Mouse (Mus musculus): Measurements from ENCODE around the gene Serpinb6c. TPM values are rescaled to one million over a fixed set of nuclear protein-coding genes. Genes with fewer than 3 reads are reported as not detected.

The Serpinb6c gene
- total and polyA plus RNA-seq, 3 experiments = not detected

- H3K9ac ChIP-seq (ENCODE audit: control insufficient read depth, low read depth, low read length, poor library complexity, severe bottlenecking) = no peak overlapping the region
- no peaks in the 10 kb centered on the region for H3K4me1 ChIP-seq (ENCODE audit: control insufficient read depth in 1 of 2, insufficient read depth in 2 of 2, low read length in 2 of 2)
- no peak overlapping the region for H3K27ac ChIP-seq (ENCODE audit: control insufficient read depth, low read depth, low read length)
- no peaks in the 10 kb centered on the region for H3K36me3 ChIP-seq (ENCODE audit: control insufficient read depth in 1 of 2, insufficient read depth in 2 of 2, low read length in 2 of 2)
- H3K79me2 ChIP-seq (ENCODE audit: control insufficient read depth, insufficient read depth, low read length, poor library complexity) = no peaks in the 10 kb centered on the region
- H3K27me3 ChIP-seq (ENCODE audit: control insufficient read depth in 1 of 2, insufficient read depth in 2 of 2, low read length in 2 of 2) = peaks cover 3% of the 10 kb centered on the region in 2 experiments; a peak in 3 of 4 replicates
- no peak for DNase-seq (ENCODE audit: low read depth, low spot score)
- no peak overlapping the region for H3K4me3 ChIP-seq (ENCODE audit: control insufficient read depth in 1 of 2, insufficient read depth in 1 of 2, low read depth in 2 of 2, low read length in 2 of 2)
- no peaks in the 10 kb centered on the region for H3K9me3 ChIP-seq (replicated peaks; ENCODE audit: insufficient read depth, low read length)
- TF ChIP-seq GABPA (IDR thresholded peaks at IDR 0.05; ENCODE audit: low read depth, low read length) = no peak
- no peak for TF ChIP-seq MXI1 (IDR thresholded peaks at IDR 0.05; ENCODE audit: low read depth, low read length)
- TF ChIP-seq POLR2AphosphoS2 (IDR thresholded peaks at IDR 0.05; ENCODE audit: low read length) = no peak
- TF ChIP-seq UBTF (IDR thresholded peaks at IDR 0.05; ENCODE audit: borderline replicate concordance, insufficient read depth, low read depth, low read length) = no peak
- no peak for TF ChIP-seq MAZ (IDR thresholded peaks at IDR 0.05; ENCODE audit: low read depth, low read length)
- TF ChIP-seq RAD21 (IDR thresholded peaks at IDR 0.05; ENCODE audit: low read depth, low read length) = no peak
- TF ChIP-seq CHD1 (IDR thresholded peaks at IDR 0.05; ENCODE audit: low read depth, low read length) = no peak
- TF ChIP-seq POLR2A (IDR thresholded peaks at IDR 0.05; ENCODE audit: control insufficient read depth in 1 of 2, insufficient read depth in 1 of 2, low read depth in 1 of 2, low read length in 2 of 2, poor library complexity in 1 of 2) = no peak
- no peak for TF ChIP-seq ZKSCAN1 (IDR thresholded peaks at IDR 0.05; ENCODE audit: low read depth, low read length)
- no peak for TF ChIP-seq MAX (IDR thresholded peaks at IDR 0.05; ENCODE audit: low read length)
- no peak for TF ChIP-seq MYB (IDR thresholded peaks at IDR 0.05; ENCODE audit: low read depth, low read length)
- TF ChIP-seq ZC3H11A (IDR thresholded peaks at IDR 0.05; ENCODE audit: low read depth, low read length) = no peak
- TF ChIP-seq NRF1 (IDR thresholded peaks at IDR 0.05; ENCODE audit: insufficient read depth, low read depth, low read length, poor library complexity, severe bottlenecking) = no peak
- no peak for TF ChIP-seq USF1 (IDR thresholded peaks at IDR 0.05; ENCODE audit: low read depth, low read length)
- no peak for TF ChIP-seq CTCF (IDR thresholded peaks at IDR 0.05 in 2 of 3, conservative IDR thresholded peaks at IDR 0.05 in 1 of 3; ENCODE audit: control insufficient read depth in 1 of 3, insufficient read depth in 1 of 3, low read depth in 2 of 3, low read length in 3 of 3, poor library complexity in 1 of 3, severe bottlenecking in 1 of 3)
- TF ChIP-seq SMC3 (IDR thresholded peaks at IDR 0.05; ENCODE audit: low read depth, low read length) = no peak
Observed at GRCm38 (mm10) chr13:33903290-33903689, 2.2 kb downstream of the Serpinb6c start.

GRCm38 (mm10) chr13:33894207-33894606 is 11.3 kb downstream of the Serpinb6c start:
- no peaks in the 10 kb centered on the region for H3K4me1 ChIP-seq (ENCODE audit: control insufficient read depth in 1 of 2, insufficient read depth in 2 of 2, low read length in 2 of 2)

More at GRCm38 (mm10) chr13:33894207-33894606, 11.3 kb downstream of the Serpinb6c start:
- peaks cover 3 to 5% of the 10 kb centered on the region in 2 experiments; a peak in 3 of 4 replicates for H3K27me3 ChIP-seq (ENCODE audit: control insufficient read depth in 1 of 2, insufficient read depth in 2 of 2, low read length in 2 of 2)
- H3K9me3 ChIP-seq (replicated peaks; ENCODE audit: insufficient read depth, low read length) = no peaks in the 10 kb centered on the region
- peak; percentile 58 for DNase-seq (ENCODE audit: low read depth, low spot score)
- no peaks in the 10 kb centered on the region for H3K36me3 ChIP-seq (ENCODE audit: control insufficient read depth in 1 of 2, insufficient read depth in 2 of 2, low read length in 2 of 2)
- H3K27ac ChIP-seq (ENCODE audit: control insufficient read depth, low read depth, low read length) = no peak overlapping the region
- no peak overlapping the region for H3K9ac ChIP-seq (ENCODE audit: control insufficient read depth, low read depth, low read length, poor library complexity, severe bottlenecking)
- H3K4me3 ChIP-seq (ENCODE audit: control insufficient read depth in 1 of 2, insufficient read depth in 1 of 2, low read depth in 2 of 2, low read length in 2 of 2) = no peak overlapping the region
- H3K79me2 ChIP-seq (ENCODE audit: control insufficient read depth, insufficient read depth, low read length, poor library complexity) = no peaks in the 10 kb centered on the region
- TF ChIP-seq ZC3H11A (IDR thresholded peaks at IDR 0.05; ENCODE audit: low read depth, low read length) (peak; percentile 27; the same call in 1 of the 2 replicates), RAD21 (IDR thresholded peaks at IDR 0.05; ENCODE audit: low read depth, low read length) (peak; percentile 77), SMC3 (IDR thresholded peaks at IDR 0.05; ENCODE audit: low read depth, low read length) (peak; percentile 66), CHD2 (IDR thresholded peaks at IDR 0.05; ENCODE audit: low read length) (no peak), CTCF (IDR thresholded peaks at IDR 0.05 in 2 of 3, conservative IDR thresholded peaks at IDR 0.05 in 1 of 3; ENCODE audit: control insufficient read depth in 1 of 3, insufficient read depth in 1 of 3, low read depth in 2 of 3, low read length in 3 of 3, poor library complexity in 1 of 3, severe bottlenecking in 1 of 3) (peak; percentile 63 to 78 (median 76))

Measured in MEL (cell line).